Mouse (Mus musculus) CH12.LX (cell line): Measurements from ENCODE around the gene Car3.

ENCODE experiments used
- POLR2A ChIP-seq: IDR thresholded peaks from 2 replicates; pipeline ENCODE4 v1.6.1; 2011; ENCODE audit warnings: low read depth, mild to moderate bottlenecking, improper control_type of control experiment, low read length
- USF1 ChIP-seq: IDR thresholded peaks from 2 replicates; pipeline ENCODE4 v1.6.1; 2014; ENCODE audit warnings: low read depth, mild to moderate bottlenecking, inconsistent platforms, low read length, improper control_type of control experiment

GRCm38 (mm10) chr3:14879293-14879692 lies 16.0 kb downstream of the Car3 start:
- TF ChIP-seq POLR2A (no peak), USF1 (no peak)
